Mouse (Mus musculus) kidney, adult 9 months (tissue): ENCODE measurements around the gene Ifi35.
"Not testable (repeated sequence)": the region's sequence is repeated elsewhere in the genome, so short reads cannot be mapped to it uniquely, and the experiment has no call there.

Source experiments
- DNase-seq: peaks from one replicate; pipeline ENCODE4 v3.0.0; 2022

Ifi35 gene

GRCm38 (mm10) chr11:101448274-101448746 lies at the start of gene Ifi35:
Ifi35 (plus strand) TSS chr11:101448407.
- peak; percentile 86 for DNase-seq

GRCm38 (mm10) chr11:101415306-101415705 lies 32.9 kb upstream of the Ifi35 start:
- DNase-seq = no peak

GRCm38 (mm10) chr11:101416433-101417100 lies 31.6 kb upstream of the Ifi35 start:
- no peak for DNase-seq

- peak; percentile 86 for DNase-seq
Measured at GRCm38 (mm10) chr11:101417101-101417855, 30.9 kb upstream of the Ifi35 start, which contains the start of gene Aarsd1. Aarsd1 (minus strand) TSS chr11:101417615.

- no peak for DNase-seq
Measured at GRCm38 (mm10) chr11:101418991-101419390, 29.2 kb upstream of the Ifi35 start.

GRCm38 (mm10) chr11:101419610-101420009 lies 28.6 kb upstream of the Ifi35 start:
- no peak for DNase-seq

GRCm38 (mm10) chr11:101420148-101420547 lies 28.1 kb upstream of the Ifi35 start:
- no peak for DNase-seq

GRCm38 (mm10) chr11:101424105-101424851 lies 23.9 kb upstream of the Ifi35 start, which contains the start of gene Gm27029:
Gm27029 (minus strand) TSS chr11:101424796.
- DNase-seq = no peak

GRCm38 (mm10) chr11:101424925-101425813 lies 23.0 kb upstream of the Ifi35 start, which contains the start of the genes Rundc1 and Ptges3l:
Rundc1 (plus strand) TSS chr11:101425085.
Ptges3l (minus strand) TSS chr11:101425333.
- peak; percentile 98 for DNase-seq

GRCm38 (mm10) chr11:101426165-101426564 lies 22.0 kb upstream of the Ifi35 start:
- DNase-seq = no peak

GRCm38 (mm10) chr11:101431327-101431726 lies 16.9 kb upstream of the Ifi35 start:
- DNase-seq = no peak

GRCm38 (mm10) chr11:101433396-101433795 lies 14.8 kb upstream of the Ifi35 start:
- no peak for DNase-seq

- DNase-seq = no peak
Measured at GRCm38 (mm10) chr11:101435831-101436230, 12.4 kb upstream of the Ifi35 start.

GRCm38 (mm10) chr11:101436916-101437315 lies 11.3 kb upstream of the Ifi35 start:
- DNase-seq = no peak

- DNase-seq = not testable (repeated sequence)
Measured at GRCm38 (mm10) chr11:101438006-101438405, 10.2 kb upstream of the Ifi35 start.

- DNase-seq = not testable (repeated sequence)
Measured at GRCm38 (mm10) chr11:101441450-101442126, 6.6 kb upstream of the Ifi35 start.

GRCm38 (mm10) chr11:101442127-101442693 lies 6.0 kb upstream of the Ifi35 start, which contains the start of gene Rpl27:
Rpl27 (plus strand) TSS chr11:101442298.
- peak; percentile 99 for DNase-seq

GRCm38 (mm10) chr11:101442760-101443159 lies 5.4 kb upstream of the Ifi35 start:
- no peak for DNase-seq

- DNase-seq = no peak
Measured at GRCm38 (mm10) chr11:101446319-101446718, 1.9 kb upstream of the Ifi35 start.

- not testable (repeated sequence) for DNase-seq
Measured at GRCm38 (mm10) chr11:101446860-101447259, 1.3 kb upstream of the Ifi35 start.

GRCm38 (mm10) chr11:101447786-101448185 lies 421 bp upstream of the Ifi35 start:
- no peak for DNase-seq
